Mouse (Mus musculus): ENCODE measurements around the gene Rtp3.

Gene Rtp3

DNA sequence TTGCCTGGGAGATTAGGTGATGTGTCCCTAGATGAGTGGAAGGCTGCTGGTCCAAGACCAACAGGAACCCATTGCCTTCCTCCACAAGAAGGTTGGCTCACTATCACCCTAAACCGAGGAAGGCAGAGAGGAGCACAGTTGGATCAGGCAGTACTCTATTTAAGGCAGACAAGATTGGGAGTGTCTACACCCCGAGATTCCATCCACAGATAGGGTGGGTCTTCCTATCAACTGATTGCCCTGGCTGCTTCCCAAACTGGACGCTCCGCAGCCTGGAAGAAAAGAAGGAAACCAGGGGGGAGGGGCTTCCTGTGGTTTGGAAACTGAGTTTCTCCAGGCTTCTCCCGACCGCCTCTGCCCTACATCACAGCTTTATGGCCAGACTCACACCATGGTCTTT lies at the start of gene Rtp3:
TSS of gene Rtp3 (minus strand) at position 380 of the 400 bp plus-strand sequence.
- in situ Hi-C loops (cut with MseI, MboI), result no loop called here

DNA sequence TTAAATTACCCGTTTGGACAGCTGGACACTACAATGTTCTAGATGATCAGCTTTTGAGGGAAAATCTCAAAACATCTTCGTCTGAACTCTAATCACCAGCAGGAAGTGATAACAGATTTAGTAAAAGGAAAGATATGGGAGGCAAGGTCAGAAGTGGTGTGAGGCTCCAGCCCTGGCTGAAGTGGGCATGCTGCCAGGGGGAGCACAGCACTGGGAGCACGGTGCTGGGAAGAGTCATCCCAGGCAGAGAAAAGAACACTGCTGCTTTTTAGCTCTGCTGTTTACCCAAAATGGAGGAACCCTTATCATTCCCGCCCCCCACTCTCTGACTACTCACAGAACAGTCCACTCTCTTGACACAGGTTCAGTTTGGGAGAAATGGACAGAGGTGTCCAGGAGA lies 49.6 kb upstream of the Rtp3 start:
- in situ Hi-C loops (cut with MseI, MboI), result no loop called here

DNA sequence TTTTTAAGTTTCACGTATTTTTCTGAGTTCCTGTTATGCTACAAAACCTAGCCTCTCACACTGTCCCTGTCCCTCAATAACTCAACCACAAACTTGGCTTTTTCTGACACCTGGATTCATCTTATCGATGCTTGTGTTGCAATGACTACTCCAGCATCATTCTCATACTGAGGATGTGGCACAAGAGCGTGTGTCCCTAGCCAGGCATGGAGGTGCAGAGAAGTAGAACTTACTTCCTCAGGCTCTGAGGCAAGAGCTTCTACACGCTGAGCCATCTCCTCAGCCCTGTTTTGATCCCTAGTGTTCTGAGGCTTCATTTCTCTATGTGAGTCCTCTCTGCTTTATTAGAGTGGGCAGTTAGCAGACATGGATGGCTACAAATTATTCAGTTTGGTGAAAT lies 43.3 kb upstream of the Rtp3 start:
- in situ Hi-C loops (cut with MseI, MboI), result no loop called here

DNA sequence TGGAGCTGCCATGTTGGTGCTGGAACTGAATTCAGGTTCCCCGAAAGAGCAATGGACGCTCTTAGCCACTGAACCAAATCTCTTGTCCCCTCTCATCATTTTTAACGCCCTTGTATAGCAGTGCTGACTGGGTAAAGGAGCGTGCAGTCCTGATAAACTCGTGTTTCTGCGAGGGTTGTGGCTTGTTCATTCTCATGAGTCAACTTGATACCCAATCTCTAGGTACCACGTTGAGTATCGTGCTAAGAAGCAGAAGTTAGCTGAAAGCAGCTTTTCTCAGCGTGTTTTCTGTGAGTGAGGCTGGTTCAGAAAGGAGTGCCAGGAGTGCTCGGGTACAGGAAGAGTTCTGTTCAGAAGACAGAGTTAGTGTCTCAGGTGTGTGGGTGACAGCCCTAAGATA lies 36.4 kb upstream of the Rtp3 start:
- in situ Hi-C loops (cut with MseI, MboI), result no loop called here

DNA sequence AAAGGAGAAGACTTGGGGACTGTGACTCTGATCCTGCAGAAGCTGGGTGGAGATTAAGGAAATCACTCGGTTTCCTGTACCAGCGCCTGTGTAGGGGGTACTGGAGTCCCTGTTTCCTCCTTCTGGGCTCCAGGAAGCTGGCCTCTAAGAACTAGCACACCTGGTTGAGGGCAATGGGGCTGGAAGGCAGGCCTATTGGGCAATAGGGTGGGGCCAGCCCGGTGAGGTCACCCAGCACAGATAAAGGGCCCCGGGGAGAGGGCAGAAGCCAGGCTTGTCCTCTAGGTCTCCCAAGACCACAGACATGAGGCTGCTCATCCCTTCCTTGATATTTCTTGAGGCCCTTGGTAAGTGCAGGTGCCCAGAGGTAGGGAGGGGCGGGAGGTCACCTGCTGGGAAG lies 28.6 kb upstream of the Rtp3 start, which contains the start of gene Ltf:
TSS of gene Ltf (plus strand) at position 250 of the 400 bp plus-strand sequence.
- in situ Hi-C loops (cut with MseI, MboI), result no loop called here

DNA sequence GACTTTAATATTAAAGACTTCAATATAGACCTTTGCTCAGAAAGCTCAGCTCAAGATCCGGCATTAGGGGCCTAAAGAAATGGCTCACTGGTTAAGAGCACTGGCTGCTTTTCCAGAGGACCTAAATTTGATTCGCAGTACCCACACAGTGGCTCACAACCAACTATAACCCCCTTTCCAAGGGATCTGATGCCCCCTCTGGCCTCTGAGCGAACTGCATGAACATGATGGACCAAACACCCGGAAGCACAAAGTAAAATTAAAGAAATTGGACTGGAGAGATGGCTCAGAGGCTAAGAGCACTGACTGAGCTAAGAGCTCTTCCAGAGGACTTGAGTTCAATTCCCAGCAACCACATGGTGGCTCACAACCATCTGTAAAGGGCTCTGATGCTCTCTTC lies 25.3 kb upstream of the Rtp3 start:
- in situ Hi-C loops (cut with MseI, MboI), result no loop called here

DNA sequence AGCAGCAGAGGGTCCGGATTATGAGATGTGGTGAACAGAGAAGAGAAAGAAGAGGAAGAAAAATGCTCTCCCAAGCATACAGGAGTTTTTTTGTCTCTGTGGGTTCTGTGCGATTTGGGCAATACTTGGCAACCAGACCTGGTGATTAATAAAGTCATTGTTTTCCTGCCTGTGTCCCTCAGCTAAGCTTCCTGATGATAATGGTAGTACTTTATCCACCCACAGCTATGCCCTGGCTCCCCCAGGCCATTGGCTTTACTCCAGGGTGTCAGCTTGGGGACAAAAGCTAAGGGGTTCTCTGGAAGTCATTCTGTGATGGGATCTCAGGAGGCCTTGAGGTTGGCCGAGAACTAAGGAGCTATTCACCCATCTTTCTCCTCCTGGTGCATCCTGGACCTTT lies 21.7 kb upstream of the Rtp3 start:
- in situ Hi-C loops (cut with MseI, MboI), result no loop called here

DNA sequence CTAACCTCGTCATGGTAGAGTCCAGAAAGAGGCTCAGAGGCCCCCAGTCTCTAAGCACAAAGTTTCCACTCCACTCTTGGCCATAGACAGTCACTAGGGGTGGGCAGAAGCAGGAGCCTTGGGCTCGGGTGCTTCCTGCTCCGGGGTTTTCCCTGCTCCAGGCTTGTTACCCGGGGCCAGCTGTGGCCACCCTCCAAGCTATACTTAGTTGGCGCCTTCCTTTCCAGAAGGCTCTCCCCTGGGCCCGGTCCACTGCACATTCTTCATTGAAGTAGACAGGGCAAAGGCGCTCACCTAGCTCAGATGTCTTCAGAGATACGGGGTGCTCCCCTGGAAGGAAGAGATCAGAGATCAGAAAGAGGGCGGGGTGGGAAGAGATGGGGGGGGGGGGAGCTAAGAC lies 21.2 kb upstream of the Rtp3 start:
- in situ Hi-C loops (cut with MseI, MboI), result no loop called here

DNA sequence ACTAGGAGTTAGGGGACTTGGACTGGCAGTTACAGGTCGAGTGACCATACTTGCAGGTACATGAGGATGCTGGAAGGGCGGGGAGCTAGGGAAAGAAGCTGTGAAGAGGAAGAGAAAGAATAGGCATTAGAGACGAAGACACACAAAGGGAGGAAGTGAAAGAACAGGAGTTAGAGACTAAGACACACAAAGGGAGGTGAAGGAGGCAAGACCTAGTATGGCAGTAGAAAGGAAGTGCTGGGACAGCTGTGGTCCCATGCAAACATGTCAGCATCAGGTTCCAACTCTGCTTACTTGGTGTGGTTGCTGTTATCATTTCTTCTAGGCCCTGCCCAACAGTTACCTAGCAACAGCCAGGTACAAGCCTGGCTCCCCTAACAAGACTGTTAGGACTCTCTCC lies 19.4 kb upstream of the Rtp3 start:
- in situ Hi-C loops (cut with MseI, MboI), result no loop called here

DNA sequence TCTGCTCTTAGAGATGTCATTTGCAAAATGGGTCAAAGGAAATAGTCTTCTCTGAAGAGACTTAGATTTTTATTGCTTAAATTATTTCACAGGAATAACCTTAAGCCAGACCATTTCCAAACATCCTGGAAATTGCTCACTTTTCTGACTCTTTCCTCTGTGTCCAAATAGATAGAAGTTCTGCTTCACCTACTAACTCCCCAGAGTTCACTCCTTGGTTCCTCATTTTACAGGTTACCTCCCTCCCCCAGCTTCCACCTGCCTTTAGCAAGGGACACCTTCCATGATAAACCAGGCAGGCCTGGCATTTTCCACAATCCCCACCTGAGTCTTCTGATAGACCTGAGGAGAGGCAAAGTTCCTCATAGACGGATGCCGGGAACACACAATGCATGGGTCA lies 16.2 kb upstream of the Rtp3 start:
- in situ Hi-C loops (cut with MseI, MboI), result no loop called here

DNA sequence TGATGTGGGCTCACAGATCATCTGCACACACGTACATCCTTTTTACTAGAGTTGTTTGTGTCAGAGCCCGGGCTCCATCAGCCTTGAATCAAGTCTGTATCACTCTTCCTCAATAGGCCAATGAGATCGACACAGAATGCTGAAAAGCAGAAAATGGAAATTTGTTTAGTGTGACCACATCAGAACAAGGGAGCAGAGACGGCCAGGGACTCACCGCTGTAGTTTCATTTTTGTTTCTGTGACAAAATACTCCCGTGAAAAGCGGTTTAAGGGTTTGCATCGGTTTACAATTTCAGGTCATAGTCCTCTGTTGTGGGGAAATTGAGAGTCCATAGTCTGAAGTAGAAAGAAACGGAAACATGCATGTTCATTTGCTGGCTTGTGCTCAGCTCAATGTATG lies 12.9 kb upstream of the Rtp3 start:
- in situ Hi-C loops (cut with MseI, MboI), result no loop called here

DNA sequence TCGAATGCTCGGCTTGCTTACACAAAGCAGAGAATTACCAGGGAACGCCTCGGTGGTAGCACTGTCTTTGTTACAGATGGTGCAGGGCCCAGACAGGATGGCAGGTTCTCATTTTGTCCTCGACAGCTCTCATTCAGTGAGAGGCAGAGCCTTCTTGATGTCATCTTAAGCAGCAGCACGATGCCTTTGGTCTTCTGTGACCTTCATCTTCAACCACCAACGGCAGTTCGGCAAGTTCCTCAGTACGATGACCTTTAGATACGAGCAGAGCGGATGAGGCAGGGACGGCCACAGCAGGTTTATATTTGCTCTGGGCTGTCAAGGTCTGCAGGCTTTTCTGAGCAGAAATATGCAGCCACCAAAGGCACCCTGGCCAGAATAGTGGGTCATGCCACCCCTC lies 11.2 kb upstream of the Rtp3 start:
- in situ Hi-C loops (cut with MseI, MboI), result no loop called here

DNA sequence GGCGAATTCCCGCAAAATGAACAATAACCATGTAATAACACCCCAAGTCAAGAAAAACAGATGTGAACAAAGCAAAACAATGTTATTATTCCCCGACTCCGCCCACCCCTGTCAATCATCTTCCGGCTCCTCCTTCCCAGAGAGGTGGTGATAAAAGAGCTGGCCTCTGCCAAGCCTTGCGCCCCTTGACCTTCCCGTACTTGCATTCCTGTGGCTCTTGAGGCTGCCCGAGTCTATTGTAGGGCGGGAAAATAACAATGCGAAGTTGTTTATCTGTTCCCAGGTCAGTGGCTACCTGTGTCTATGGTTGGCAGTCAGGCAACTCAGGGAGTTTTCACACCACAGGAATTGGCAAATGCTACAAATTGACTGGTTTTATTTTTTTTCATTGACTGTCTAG lies 9.5 kb upstream of the Rtp3 start:
- in situ Hi-C loops (cut with MseI, MboI), result loop anchor here in 1 of 2 experiments (5.0 kb wide), 1 partner anchor 72 kb away; no protein-coding TSS in a partner anchor

DNA sequence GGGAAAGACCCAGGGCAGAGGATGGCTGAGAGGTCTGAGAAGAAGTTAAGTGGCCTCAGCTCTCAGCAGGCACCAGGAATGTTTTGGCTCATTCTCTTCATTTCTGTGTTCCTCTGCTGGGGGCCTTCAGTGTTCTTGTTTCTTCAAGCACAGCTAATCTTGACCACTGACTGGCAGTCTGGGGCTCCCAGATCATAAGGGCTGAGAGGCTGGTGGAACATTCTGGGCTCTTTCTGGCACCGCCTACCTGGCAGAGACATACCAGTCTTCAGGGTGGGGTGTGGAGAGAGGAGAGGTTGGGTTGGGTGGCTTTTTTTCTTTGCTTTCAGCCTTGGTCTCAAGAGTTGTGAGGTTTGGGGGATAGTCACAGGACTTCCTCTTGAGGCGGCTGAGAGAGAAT lies 8.7 kb upstream of the Rtp3 start:
- in situ Hi-C loops (cut with MseI, MboI), result loop anchor here in 1 of 2 experiments (5.0 kb wide), 1 partner anchor 73 kb away; no protein-coding TSS in a partner anchor

DNA sequence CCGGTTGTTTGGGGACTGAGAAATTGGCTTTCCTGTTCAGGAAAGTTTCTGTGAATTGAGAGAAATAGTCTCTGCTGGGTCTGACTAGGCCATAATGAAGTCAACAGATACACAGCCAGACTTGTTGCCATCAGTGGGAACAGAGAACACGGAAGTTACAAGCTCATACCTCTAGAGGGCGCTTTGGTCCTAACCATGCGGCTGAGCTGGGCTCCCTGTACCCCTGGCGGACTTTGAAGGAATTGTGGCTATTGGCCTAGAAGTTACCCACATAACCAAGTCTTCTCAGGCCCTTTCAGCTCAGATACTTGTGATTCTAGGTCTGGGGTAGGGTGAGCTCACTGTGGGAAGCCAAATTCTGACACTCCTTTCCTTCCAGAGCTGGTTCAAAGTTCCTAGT lies 6.9 kb upstream of the Rtp3 start:
- in situ Hi-C loops (cut with MseI, MboI), result loop anchor here in 1 of 2 experiments (5.0 kb wide), 1 partner anchor 75 kb away; no protein-coding TSS in a partner anchor

DNA sequence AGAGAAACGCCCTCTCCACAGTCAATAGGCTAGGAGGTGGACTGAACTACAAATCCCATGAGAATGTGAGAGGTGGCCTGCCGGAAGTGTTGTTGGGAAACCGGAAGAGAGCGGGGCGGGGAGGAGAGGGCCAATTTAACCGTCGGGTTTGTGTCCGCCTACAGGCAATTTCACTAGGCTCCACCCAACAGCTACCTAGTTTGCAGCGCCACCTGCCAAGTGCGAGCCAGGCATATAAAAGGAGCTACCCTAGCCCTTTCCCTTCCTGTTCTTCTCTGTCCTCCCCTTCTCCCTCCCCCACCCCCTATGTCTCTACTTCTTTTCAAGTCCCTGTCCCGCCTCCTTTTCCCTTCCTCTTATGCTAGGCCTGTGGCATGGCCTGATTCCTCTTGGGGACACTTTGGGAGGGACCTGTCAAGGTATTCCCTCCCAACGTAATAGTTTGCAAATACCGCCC lies 4.4 kb upstream of the Rtp3 start:
- in situ Hi-C loops (cut with MseI, MboI), result loop anchor here in 1 of 2 experiments (5.0 kb wide), 1 partner anchor 78 kb away; no protein-coding TSS in a partner anchor

DNA sequence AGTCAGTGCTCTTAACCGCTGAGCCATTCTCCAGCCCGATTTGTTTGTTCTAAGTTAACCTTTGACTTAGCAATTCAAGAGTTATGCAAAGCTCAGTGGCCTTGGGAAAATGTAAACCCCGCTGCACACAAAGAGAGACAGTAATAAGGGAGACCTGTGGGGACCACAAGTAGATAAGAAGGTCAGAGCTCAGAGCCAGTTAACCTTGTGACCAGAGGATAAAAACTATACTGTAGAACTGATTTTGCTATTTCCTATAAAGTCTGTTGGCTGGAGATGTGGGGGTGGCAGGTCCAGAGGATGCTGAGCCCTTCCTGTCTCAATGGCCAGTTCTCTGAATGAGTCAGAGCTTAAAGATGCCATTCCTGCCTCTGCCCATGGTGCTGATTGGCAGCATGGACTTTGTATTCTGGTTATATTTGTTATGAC lies 2.9 kb upstream of the Rtp3 start:
- in situ Hi-C loops (cut with MseI, MboI), result no loop called here

DNA sequence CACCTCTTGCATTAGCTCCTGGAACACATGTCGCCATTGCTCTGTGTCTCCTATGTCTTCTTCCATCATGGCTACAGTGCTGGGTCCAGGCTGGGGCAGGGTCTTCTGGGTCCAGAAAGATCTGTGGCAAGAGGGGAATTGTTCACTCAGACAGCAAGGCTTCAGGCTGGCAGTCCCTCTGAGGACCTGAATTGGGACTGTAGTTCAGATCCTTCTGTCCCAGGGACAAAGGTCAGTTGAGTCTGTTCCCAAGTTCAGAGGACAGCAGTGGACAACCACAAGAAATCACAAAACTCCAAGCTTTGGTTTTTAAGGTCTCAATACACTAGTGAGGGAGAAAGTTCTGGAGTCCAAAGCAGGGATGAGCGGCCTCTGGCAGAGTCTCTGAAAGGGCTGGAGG lies 840 bp downstream of the Rtp3 start:
- in situ Hi-C loops (cut with MseI, MboI), result no loop called here

DNA sequence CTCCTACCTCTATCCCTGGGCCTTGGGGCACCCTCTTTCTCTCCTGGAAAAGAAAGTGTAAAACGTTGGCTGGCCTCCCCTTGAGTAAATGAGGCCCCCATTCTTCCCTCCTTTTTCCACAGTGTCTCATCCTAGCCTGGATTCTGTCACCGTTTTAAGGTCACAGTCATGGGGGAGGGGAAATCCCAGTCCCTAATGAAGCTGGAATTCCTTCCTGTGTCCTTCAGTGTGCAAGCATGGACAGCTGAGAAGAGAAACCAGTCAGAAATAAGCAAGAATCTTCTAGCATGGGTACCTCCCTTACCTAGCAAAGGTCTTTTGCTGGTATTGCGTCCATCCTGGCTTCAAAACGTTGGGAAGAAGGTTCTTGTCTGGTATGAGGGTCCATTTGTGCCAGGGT lies 1.2 kb downstream of the Rtp3 start:
- in situ Hi-C loops (cut with MseI, MboI), result no loop called here

DNA sequence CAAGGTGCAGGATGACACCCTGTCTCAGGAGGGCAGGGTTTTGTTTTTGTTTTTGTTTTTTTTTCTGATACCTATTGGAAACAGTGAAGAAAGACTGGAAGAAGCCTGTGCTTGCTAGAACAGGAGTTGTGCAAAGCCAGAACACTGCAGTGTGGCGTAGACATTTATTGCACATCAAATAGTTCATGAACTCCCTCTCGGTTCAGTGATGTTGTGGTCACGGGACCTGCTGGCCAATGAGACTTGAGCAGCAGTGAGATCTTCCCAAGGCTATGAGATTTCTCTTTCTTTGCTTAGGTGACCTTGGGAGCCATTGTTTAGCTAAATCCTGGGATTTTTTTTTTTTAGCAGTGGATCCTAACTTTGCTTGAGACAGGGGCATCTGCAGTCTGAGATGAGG lies 2.3 kb downstream of the Rtp3 start:
- in situ Hi-C loops (cut with MseI, MboI), result no loop called here

DNA sequence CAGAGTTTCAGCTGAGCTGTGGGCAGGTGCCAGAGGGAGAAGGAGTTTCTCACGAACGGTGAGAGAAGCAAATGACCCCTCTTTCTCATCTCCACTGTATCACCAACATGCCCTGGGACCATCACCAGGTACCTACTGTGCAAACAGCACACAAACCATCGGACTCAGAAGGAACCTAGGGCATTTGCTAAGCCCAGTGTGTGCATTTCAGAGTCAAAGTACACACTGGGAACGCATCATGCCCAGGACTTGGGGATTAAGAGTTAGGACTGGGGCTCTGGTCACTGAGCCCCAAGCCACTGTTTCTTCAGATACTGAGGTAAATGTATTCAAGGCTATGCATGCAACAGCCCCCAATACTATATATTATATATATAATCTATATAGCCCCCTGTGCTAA lies 3.1 kb downstream of the Rtp3 start:
- in situ Hi-C loops (cut with MseI, MboI), result no loop called here

DNA sequence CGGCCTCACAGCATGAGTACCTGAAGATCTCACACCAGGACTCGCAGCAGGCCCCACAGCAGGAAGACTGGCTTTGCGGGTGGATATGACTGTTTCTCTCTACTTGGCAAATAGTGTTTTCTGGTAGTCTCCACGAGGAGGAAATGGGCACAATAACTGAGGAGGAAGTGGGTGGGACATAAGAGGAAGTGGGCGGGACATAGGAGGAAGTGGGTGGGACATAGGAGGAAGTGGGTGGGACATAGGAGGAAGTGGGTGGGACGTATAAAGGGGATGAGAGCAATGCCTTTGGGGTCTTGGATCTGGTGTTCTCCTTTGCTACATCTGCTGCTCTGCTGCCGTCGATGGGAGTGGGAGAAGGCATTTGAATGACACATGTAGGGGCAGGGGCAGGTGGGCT lies 4.4 kb downstream of the Rtp3 start:
- in situ Hi-C loops (cut with MseI, MboI), result no loop called here

DNA sequence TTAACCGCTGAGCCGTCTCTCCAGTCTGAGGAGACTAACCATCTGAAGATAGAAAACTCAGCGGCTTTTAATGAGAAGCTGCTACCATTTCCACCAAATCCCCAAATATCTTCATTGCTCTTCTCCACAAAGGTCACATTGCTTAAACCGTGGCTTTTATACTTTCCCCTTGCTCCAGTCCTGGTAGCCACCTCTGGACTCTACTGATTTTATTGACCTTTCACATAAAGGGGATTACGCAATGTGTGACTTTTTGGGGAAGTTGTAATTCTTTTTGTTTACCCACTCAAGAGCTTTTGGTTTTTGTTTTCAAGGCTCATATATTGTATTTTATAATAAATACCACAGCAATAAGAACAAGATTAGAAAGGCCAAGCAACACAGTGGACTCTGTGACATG lies 4.8 kb downstream of the Rtp3 start:
- in situ Hi-C loops (cut with MseI, MboI), result no loop called here

DNA sequence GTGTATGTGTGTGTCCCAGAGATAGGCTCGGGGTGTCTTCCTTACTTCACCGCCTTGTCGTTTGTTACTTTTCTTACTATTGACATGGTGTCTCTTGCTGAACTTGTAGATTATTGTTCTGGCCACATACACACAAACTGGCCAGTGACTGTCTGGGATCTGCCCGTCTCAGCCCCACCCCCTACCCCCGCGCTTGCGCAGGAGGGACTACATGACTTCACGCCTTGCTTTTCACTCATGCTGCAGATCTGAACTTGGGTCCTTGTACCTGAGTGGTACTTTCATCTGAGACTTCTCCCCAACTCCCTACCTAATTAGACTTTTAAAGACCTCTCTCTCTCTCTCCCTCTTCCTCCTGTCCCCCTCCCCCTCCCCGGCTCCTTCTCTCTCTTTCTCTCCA lies 6.3 kb downstream of the Rtp3 start:
- in situ Hi-C loops (cut with MseI, MboI), result no loop called here

Measured in mouse trophoblast stem cell (cell line).